Mouse (Mus musculus) cerebellum, postnatal 25 days (tissue): ENCODE data around the gene Zfp91.

Source experiments
- DNase-seq, 2 experiments: peaks; one replicate each; pipeline ENCODE4 v3.0.0; 2021; ENCODE audit warnings: mixed read lengths in 2 of 2

The Zfp91 gene

GRCm38 (mm10) chr19:12795511-12796327 lies at the start of gene Zfp91, which contains the start of gene Lpxn:
Gene Zfp91 (minus strand): TSS chr19:12796126.
Gene Lpxn (plus strand): TSS chr19:12796193.
- DNase-seq = peak; percentile 96 to 99

GRCm38 (mm10) chr19:12838507-12838906 lies 42.6 kb upstream of the Zfp91 start:
- DNase-seq = no peak

GRCm38 (mm10) chr19:12833625-12834024 lies 37.7 kb upstream of the Zfp91 start:
- no peak for DNase-seq

- DNase-seq = no peak
Observed at GRCm38 (mm10) chr19:12831559-12831958, 35.6 kb upstream of the Zfp91 start.

GRCm38 (mm10) chr19:12830823-12831430 lies 35.0 kb upstream of the Zfp91 start:
- no peak for DNase-seq

- peak in 1 of 2 experiments; percentile 3 for DNase-seq
Observed at GRCm38 (mm10) chr19:12824549-12824948, 28.6 kb upstream of the Zfp91 start.

GRCm38 (mm10) chr19:12820383-12820782 lies 24.5 kb upstream of the Zfp91 start:
- DNase-seq = peak in 1 of 2 experiments; percentile 41

- no peak for DNase-seq
Observed at GRCm38 (mm10) chr19:12818507-12818906, 22.6 kb upstream of the Zfp91 start.

- DNase-seq = no peak
Observed at GRCm38 (mm10) chr19:12813883-12814282, 18.0 kb upstream of the Zfp91 start.

- DNase-seq = no peak
Observed at GRCm38 (mm10) chr19:12812644-12813364, 16.9 kb upstream of the Zfp91 start.

- DNase-seq = no peak
Observed at GRCm38 (mm10) chr19:12806214-12806613, 10.3 kb upstream of the Zfp91 start.

GRCm38 (mm10) chr19:12805730-12806129 lies 9.8 kb upstream of the Zfp91 start:
- no peak for DNase-seq

GRCm38 (mm10) chr19:12804237-12804636 lies 8.3 kb upstream of the Zfp91 start:
- no peak for DNase-seq

- DNase-seq = no peak
Observed at GRCm38 (mm10) chr19:12802830-12803229, 6.9 kb upstream of the Zfp91 start.

GRCm38 (mm10) chr19:12801046-12801445 lies 5.1 kb upstream of the Zfp91 start:
- no peak for DNase-seq

- DNase-seq = no peak
Observed at GRCm38 (mm10) chr19:12800621-12801020, 4.7 kb upstream of the Zfp91 start.

GRCm38 (mm10) chr19:12799081-12799480 lies 3.2 kb upstream of the Zfp91 start:
- no peak for DNase-seq

- DNase-seq = no peak
Observed at GRCm38 (mm10) chr19:12798404-12798803, 2.5 kb upstream of the Zfp91 start.

GRCm38 (mm10) chr19:12797071-12797470 lies 1.1 kb upstream of the Zfp91 start:
- peak in 1 of 2 experiments; percentile 37 for DNase-seq

- DNase-seq = peak in 1 of 2 experiments; percentile 62
Observed at GRCm38 (mm10) chr19:12796328-12796931, 504 bp upstream of the Zfp91 start.

- DNase-seq = no peak
Observed at GRCm38 (mm10) chr19:12795110-12795509, 816 bp downstream of the Zfp91 start.

GRCm38 (mm10) chr19:12794056-12795044 lies 1.6 kb downstream of the Zfp91 start:
- DNase-seq = peak; percentile 87 to 90
